Mouse (Mus musculus): Measurements from ENCODE around the gene Ubap1l.

GRCm38 (mm10) chr9:65374468-65375162, 13.8 kb downstream of the Ubap1l start:
- TF ChIP-seq CTCF (IDR thresholded peaks at IDR 0.05; ENCODE audit: extremely low read depth, insufficient read depth, low read length) (no peak), POLR2A (IDR thresholded peaks at IDR 0.05; ENCODE audit: extremely low read depth, insufficient read depth, low read length) (no peak)
